Comparison of ENCODE assay signal across 8 mouse cellular contexts in genomic region chr1:36254635-36255360, GRCm38 (mm10). TPM values are rescaled to one million over a fixed set of nuclear protein-coding genes. Genes with fewer than 3 reads are reported as not detected.
DNase-seq lines count a peak whose midpoint lies in the region; ATAC-seq and TF ChIP-seq lines count a peak whose summit lies in the region.

No protein-coding gene starts in this region.

- TF ChIP-seq CTCF in lung, adult 2 months (IDR thresholded peaks at IDR 0.05; ENCODE audit: insufficient read depth, low read length) = peak; percentile 74

- H3K4me1 ChIP-seq in lung, adult 2 months (ENCODE audit: control insufficient read depth, insufficient read depth, low read length) = peaks cover 5% of the 10 kb centered on the region

- 10% methylated on average over 25 of the region's 25 CpGs for WGBS in lung, adult 2 months

- TF ChIP-seq POLR2A in lung, adult 2 months (IDR thresholded peaks at IDR 0.05; ENCODE audit: borderline replicate concordance, extremely low read depth, low read depth, low read length) = no peak

- peak overlapping the region; percentile 26 for H3K4me3 ChIP-seq in lung, adult 2 months (replicated peaks; ENCODE audit: extremely low read depth, low read depth, low read length)

- DNase-seq in lung, adult 2 months = peak; percentile 49
- no peak for DNase-seq in lung, adult 18-20 months
- peak; percentile 76 to 78 for DNase-seq in cerebellum, postnatal 10 days
- DNase-seq in heart, adult 9 months (ENCODE audit: low spot score in 2 of 2) = peak; percentile 43 to 70
- peak; percentile 65 to 68 for DNase-seq in kidney, adult 8-10 months
- peak; percentile 53 for DNase-seq in lung, postnatal 14 days
- no peak for DNase-seq in spleen, adult 18-20 months

- ATAC-seq in erythroid progenitor cell, adult 5-6 weeks (replicated peaks; ENCODE audit: low FRiP score, poor library complexity, severe bottlenecking) = no peak

RNA-seq across cellular contexts. Expression of gene Uggt1, which starts 10.3 kb away (rescaled TPM):
- 12.0 and 18.0 TPM in 2 replicates for polyA plus RNA-seq in lung, adult 2 months (2012; rRNA removed)
- 21.8 and 42.2 TPM in 2 replicates for total RNA-seq in erythroid progenitor cell, adult 5-6 weeks (2015; ENCODE audit: low replicate concordance)
- 32.2 and 62.3 TPM in 2 replicates for total RNA-seq in erythroid progenitor cell, adult 5-6 weeks (2017; ENCODE audit: low replicate concordance)

RNA-seq across cellular contexts. Expression of gene Neurl3, which starts 19.7 kb away (rescaled TPM):
- 23.5 and 26.4 TPM in 2 replicates for polyA plus RNA-seq in lung, adult 2 months (2012; rRNA removed)
- 6.1 and 7.1 TPM in 2 replicates for total RNA-seq in erythroid progenitor cell, adult 5-6 weeks (2015; ENCODE audit: low replicate concordance)
- 4.7 and 10.0 TPM in 2 replicates for total RNA-seq in erythroid progenitor cell, adult 5-6 weeks (2017; ENCODE audit: low replicate concordance)

RNA-seq across cellular contexts. Expression of gene Arid5a, which starts 52.7 kb away (rescaled TPM):
- 11.2 and 13.8 TPM in 2 replicates for polyA plus RNA-seq in lung, adult 2 months (2012; rRNA removed)
- total RNA-seq in erythroid progenitor cell, adult 5-6 weeks (2015; ENCODE audit: low replicate concordance) = 2.9 and 9.2 TPM in 2 replicates
- total RNA-seq in erythroid progenitor cell, adult 5-6 weeks (2017; ENCODE audit: low replicate concordance) = 0.53 and 2.1 TPM in 2 replicates

Comparison
In these comparisons a context has a peak if more than half of its experiments do, and no peak if none do; other contexts are left out.
1. DNase-seq: peak in lung, adult 2 months (single experiment), cerebellum, postnatal 10 days (2 of 2), heart, adult 9 months (2 of 2), kidney, adult 8-10 months (2 of 2) and lung, postnatal 14 days (single experiment); none in lung, adult 18-20 months (0 of 2) and spleen, adult 18-20 months (0 of 2).